In the genomic region with DNA sequence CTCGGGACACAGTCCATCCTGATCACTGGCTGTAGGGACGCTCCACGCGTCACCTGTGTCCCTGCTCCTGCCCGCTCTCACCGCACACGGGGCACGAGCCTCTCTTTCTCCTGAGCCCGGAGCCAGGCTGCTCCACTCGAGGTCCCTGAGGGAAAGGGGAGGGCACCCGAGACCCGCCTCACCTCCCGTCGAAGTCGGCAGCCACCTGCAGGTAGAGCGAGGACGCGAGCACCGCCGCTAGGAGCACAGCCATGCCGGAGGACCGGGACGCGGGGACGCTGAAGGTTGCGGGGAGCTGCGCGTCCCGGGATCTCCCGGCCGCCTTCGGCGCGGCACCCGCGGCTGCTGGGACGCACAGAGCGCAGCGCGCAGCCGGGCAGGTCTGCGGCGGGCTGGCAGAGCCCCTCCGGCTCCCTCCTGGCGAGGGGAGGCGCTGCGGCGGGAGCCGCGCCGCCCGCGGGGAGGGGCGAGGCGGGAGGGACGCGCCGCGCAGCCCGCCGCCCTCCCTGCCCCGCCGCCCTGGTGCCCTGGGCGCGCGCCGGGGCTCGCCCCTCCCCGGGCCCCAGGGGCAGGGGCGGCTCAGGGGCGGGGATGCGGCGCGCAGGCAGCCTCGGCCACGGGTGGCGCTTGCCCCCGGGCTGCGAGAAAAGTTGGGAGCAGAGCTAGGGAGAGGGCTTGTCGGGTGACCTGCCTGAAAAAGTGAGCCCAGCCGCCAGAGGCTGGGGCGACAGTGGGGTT, we compare ENCODE assay signal across 8 mouse cellular contexts. TPM values are rescaled to one million over a fixed set of nuclear protein-coding genes. Genes with fewer than 3 reads are reported as not detected.
DNase-seq lines count a peak whose midpoint lies in the region; ATAC-seq and TF ChIP-seq lines count a peak whose summit lies in the region.

Gene Npnt (minus strand): TSS at position 501 of the 738 bp plus-strand sequence.

- no peaks in the 10 kb centered on the region for H3K27me3 ChIP-seq in forebrain, postnatal 0 days (ENCODE audit: insufficient read depth, low read length)
- 0 out of 2 replicates have a peak, but pooled peaks cover 3% of the 10 kb centered on the region for H3K27me3 ChIP-seq in intestine, embryonic 16.5 days (replicated peaks; ENCODE audit: control insufficient read depth, insufficient read depth, low read length)
- H3K27me3 ChIP-seq in limb, embryonic 12.5 days = peaks cover 35% of the 10 kb centered on the region
- peaks cover 43% of the 10 kb centered on the region for H3K27me3 ChIP-seq in midbrain, embryonic 12.5 days

- H3K36me3 ChIP-seq in forebrain, postnatal 0 days (ENCODE audit: insufficient read depth) = no peaks in the 10 kb centered on the region
- H3K36me3 ChIP-seq in intestine, embryonic 16.5 days (ENCODE audit: control insufficient read depth, insufficient read depth, low read length) = no peaks in the 10 kb centered on the region
- no peaks in the 10 kb centered on the region for H3K36me3 ChIP-seq in limb, embryonic 12.5 days
- no peaks in the 10 kb centered on the region for H3K36me3 ChIP-seq in midbrain, embryonic 12.5 days

- no peak within 1 kb of the TSS for H3K27ac ChIP-seq in forebrain, postnatal 0 days (ENCODE audit: low read depth, low read length)
- no peak within 1 kb of the TSS; the same call in 1 of the 2 replicates for H3K27ac ChIP-seq in intestine, embryonic 16.5 days (ENCODE audit: low read length)
- peak within 1 kb of the TSS; percentile 45; the same call in 1 of the 2 replicates for H3K27ac ChIP-seq in limb, embryonic 12.5 days
- no peak within 1 kb of the TSS for H3K27ac ChIP-seq in midbrain, embryonic 12.5 days (replicated peaks)

- 0% methylated on average over 64 of the region's 82 CpGs for WGBS in forebrain, postnatal 0 days
- under 1% methylated on average over 60 of the region's 82 CpGs for WGBS in intestine, embryonic 16.5 days
- WGBS in limb, embryonic 12.5 days = 1% methylated on average over 63 of the region's 82 CpGs
- under 1% methylated on average over 58 of the region's 82 CpGs for WGBS in midbrain, embryonic 12.5 days

- H3K9me3 ChIP-seq in forebrain, postnatal 0 days (ENCODE audit: low read length) = no peaks in the 10 kb centered on the region
- no peaks in the 10 kb centered on the region for H3K9me3 ChIP-seq in intestine, embryonic 16.5 days (ENCODE audit: control insufficient read depth, low read length)
- H3K9me3 ChIP-seq in limb, embryonic 12.5 days = no peaks in the 10 kb centered on the region
- H3K9me3 ChIP-seq in midbrain, embryonic 12.5 days = no peaks in the 10 kb centered on the region

- peak; percentile 84 for ATAC-seq in forebrain, postnatal 0 days
- peak; percentile 85 for ATAC-seq in intestine, embryonic 16.5 days
- peak; percentile 78 for ATAC-seq in limb, embryonic 12.5 days (ENCODE audit: insufficient number of reproducible peaks, insufficient read depth, low FRiP score, low TSS enrichment, low read depth)
- peak; percentile 90 for ATAC-seq in midbrain, embryonic 12.5 days (ENCODE audit: low FRiP score, low read depth)

- H3K4me1 ChIP-seq in forebrain, postnatal 0 days (ENCODE audit: insufficient read depth) = no peaks in the 10 kb centered on the region
- peaks cover 8% of the 10 kb centered on the region for H3K4me1 ChIP-seq in intestine, embryonic 16.5 days (ENCODE audit: control insufficient read depth, insufficient read depth, low read length)
- peaks cover 25% of the 10 kb centered on the region for H3K4me1 ChIP-seq in limb, embryonic 12.5 days (replicated peaks)
- peaks cover 12% of the 10 kb centered on the region for H3K4me1 ChIP-seq in midbrain, embryonic 12.5 days

- TF ChIP-seq CTCF in forebrain, postnatal 0 days (IDR thresholded peaks at IDR 0.05; ENCODE audit: low read depth) = peak; percentile 59

- peak within 1 kb of the TSS; percentile 94 for H3K4me2 ChIP-seq in forebrain, postnatal 0 days (ENCODE audit: low read depth)
- peak within 1 kb of the TSS; percentile 99 for H3K4me2 ChIP-seq in intestine, embryonic 16.5 days (ENCODE audit: low read depth, low read length)
- H3K4me2 ChIP-seq in limb, embryonic 12.5 days = peak within 1 kb of the TSS; percentile 99
- H3K4me2 ChIP-seq in midbrain, embryonic 12.5 days (replicated peaks) = peak within 1 kb of the TSS; percentile 97

- peak within 1 kb of the TSS; percentile 56 for H3K9ac ChIP-seq in forebrain, postnatal 0 days
- peak within 1 kb of the TSS; percentile 73 for H3K9ac ChIP-seq in intestine, embryonic 16.5 days (ENCODE audit: low read depth, low read length)
- H3K9ac ChIP-seq in limb, embryonic 12.5 days (replicated peaks) = peak within 1 kb of the TSS; percentile 69
- peak within 1 kb of the TSS; percentile 58 for H3K9ac ChIP-seq in midbrain, embryonic 12.5 days (replicated peaks)

- peak within 1 kb of the TSS; percentile 65 for H3K4me3 ChIP-seq in forebrain, postnatal 0 days (ENCODE audit: low read depth, low read length)
- peak within 1 kb of the TSS; percentile 75 for H3K4me3 ChIP-seq in intestine, embryonic 16.5 days (ENCODE audit: low read length)
- peak within 1 kb of the TSS; percentile 70 for H3K4me3 ChIP-seq in limb, embryonic 12.5 days (replicated peaks)
- peak within 1 kb of the TSS; percentile 62 for H3K4me3 ChIP-seq in midbrain, embryonic 12.5 days

- DNase-seq in cerebellum, postnatal 25 days = peak; percentile 34 to 42
- DNase-seq in cerebellum, adult 11 months = no peak
- peak; percentile 5 for DNase-seq in adrenal gland, adult 8-10 months
- peak; percentile 51 for DNase-seq in forebrain, postnatal 0 days
- peak; percentile 51 for DNase-seq in testis, postnatal 10 days (ENCODE audit: low spot score)

RNA-seq across cellular contexts. Expression of gene Npnt, which starts in this region (rescaled TPM):
- total RNA-seq in adrenal gland, adult 8-10 months (2022) = 10 to 100 TPM in 3 of 4 experiments, 1 to 10 TPM in 1; 9.5 to 15.7 (median 11.9) TPM
- total RNA-seq in forebrain, postnatal 0 days (2014; rRNA removed) = 6.8 and 9.0 TPM in 2 replicates
- 9.0 and 14.3 TPM in 2 replicates for polyA plus RNA-seq in forebrain, postnatal 0 days (2015; fragmentation: Nextera tagmentation; extraction: Ambion mirVana)
- 28.7 and 31.5 TPM in 2 replicates for polyA plus RNA-seq in intestine, embryonic 16.5 days (2015; fragmentation: Nextera tagmentation; extraction: Ambion mirVana)
- polyA plus RNA-seq in limb, embryonic 12.5 days (2016; fragmentation: Nextera tagmentation; extraction: Ambion mirVana) = 18.5 and 21.2 TPM in 2 replicates
- 11.3 and 12.0 TPM in 2 replicates for polyA plus RNA-seq in midbrain, embryonic 12.5 days (2016; fragmentation: Nextera tagmentation; extraction: Ambion mirVana)
